Mouse (Mus musculus) urinary bladder, postnatal 25 days (tissue): ENCODE measurements around the gene Aoc1.

ENCODE experiments used
- DNase-seq: peaks from one replicate; pipeline ENCODE4 v3.0.0; 2022; ENCODE audit warnings: low spot score

Aoc1 gene

DNA sequence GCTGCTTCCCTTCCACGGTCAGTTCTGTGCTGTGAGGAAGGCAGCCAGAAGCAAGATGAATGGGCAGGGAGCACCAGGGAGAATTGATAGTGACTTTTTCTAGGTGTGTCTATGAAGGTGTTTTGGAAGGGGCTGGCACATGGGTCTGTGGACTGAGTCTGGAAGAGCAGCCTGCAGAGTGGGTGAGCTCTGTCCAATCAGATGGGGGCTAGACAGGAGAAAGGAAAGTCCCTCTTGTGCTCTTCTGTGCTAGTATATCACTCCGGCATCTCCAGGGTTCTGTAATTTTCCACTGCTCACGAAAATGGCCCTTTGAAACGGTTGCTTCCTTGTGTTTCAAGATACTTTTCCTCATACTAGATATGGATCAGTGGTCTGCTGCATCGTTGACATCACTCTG is at the start of gene Aoc1:
Gene Aoc1 (plus strand): TSS at position 301 of the 400 bp plus-strand sequence.
- DNase-seq: no peak

GRCm38 (mm10) chr6:48825016-48825415 is 47.7 kb upstream of the Aoc1 start:
- DNase-seq: no peak

- no peak for DNase-seq
Measured at GRCm38 (mm10) chr6:48828976-48829375, 43.7 kb upstream of the Aoc1 start.

- DNase-seq: no peak
Measured at GRCm38 (mm10) chr6:48829651-48830050, 43.0 kb upstream of the Aoc1 start.

DNA sequence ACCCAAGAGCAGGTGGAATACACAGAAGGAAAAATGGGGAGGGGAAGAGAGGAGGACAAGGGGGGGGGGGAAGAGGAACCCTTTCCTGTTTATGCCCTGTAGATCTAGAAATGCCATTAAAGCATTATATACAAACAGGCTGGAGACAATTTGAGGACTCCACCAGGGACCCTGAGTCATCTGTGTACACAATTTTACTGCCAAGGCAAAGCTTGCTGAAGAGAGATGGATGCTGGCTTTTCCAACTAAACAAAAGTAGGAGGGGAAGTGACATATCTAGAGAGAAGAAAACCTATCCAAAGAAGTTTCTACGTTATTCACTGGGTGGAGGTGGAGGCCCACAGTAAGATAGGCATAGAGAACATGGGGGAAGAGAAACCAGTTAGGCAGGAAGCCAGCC is 42.5 kb upstream of the Aoc1 start:
- DNase-seq: no peak

GRCm38 (mm10) chr6:48831141-48831540 is 41.6 kb upstream of the Aoc1 start:
- no peak for DNase-seq

DNA sequence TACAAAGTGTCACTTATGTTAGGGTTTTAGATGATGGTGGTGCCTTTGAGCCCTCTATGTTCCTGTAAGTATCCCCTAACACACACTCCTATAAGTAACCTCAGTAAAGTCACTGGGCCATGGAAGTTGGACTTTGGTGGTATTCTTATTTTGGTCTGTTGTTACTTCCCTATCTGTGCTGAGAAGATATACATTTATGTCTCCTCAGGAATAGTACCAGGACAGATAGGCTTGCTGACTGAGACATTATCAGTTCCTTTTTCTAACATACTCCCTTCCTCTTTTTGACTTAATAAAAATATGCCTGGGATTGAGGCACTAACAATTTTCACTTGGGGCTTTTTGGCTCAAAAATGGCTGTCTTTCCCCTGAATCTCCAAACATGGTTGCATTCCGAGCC is 40.3 kb upstream of the Aoc1 start:
- no peak for DNase-seq

GRCm38 (mm10) chr6:48833515-48833914 is 39.2 kb upstream of the Aoc1 start:
- no peak for DNase-seq

- no peak for DNase-seq
Measured at GRCm38 (mm10) chr6:48835241-48835640, 37.5 kb upstream of the Aoc1 start.

DNA sequence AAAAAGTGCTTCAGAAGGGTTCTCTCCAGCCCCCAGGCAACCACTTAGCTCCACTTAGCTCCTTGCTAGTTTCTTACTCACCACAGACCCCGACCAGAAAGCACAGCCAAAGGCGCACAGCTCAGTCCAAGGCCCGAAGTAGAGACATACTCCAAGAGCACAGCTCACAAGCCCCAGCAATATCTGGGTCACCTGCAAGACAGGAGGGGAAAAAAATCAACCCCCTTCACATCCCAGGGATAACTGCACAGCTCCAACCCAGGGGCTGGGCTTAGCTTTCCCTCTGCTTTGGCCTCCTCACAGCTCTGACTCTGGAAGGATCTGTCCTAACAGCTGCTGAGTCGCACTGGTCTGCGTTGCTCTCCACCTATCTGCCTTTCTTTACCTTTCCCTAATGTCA is 36.5 kb upstream of the Aoc1 start:
- no peak for DNase-seq

DNA sequence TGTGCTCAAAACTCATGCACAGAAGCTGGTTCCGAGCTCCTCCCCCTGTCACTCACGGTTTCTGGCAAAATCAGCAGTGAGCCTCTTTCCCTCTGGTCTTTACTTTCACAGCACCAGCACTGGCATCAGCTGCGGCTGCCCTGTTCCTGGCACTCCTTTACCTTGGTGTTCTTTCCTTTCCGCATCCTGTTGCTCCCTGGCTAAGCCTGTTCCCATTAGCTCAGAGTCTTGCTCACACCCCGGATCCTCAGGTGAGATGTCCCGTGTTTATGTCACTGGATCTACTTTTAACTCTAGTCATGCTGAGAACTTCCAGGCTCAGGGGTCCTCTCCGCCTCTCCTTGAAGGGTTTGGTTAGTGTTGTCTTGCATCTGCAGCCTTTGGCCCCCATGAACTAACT is 35.2 kb upstream of the Aoc1 start:
- DNase-seq: no peak

- no peak for DNase-seq
Measured at GRCm38 (mm10) chr6:48838321-48839080, 34.2 kb upstream of the Aoc1 start.

- no peak for DNase-seq
Measured at GRCm38 (mm10) chr6:48840371-48840969, 32.2 kb upstream of the Aoc1 start, which contains the start of gene Tmem176a. TSS of gene Tmem176a (plus strand) at chr6:48840919.

DNA sequence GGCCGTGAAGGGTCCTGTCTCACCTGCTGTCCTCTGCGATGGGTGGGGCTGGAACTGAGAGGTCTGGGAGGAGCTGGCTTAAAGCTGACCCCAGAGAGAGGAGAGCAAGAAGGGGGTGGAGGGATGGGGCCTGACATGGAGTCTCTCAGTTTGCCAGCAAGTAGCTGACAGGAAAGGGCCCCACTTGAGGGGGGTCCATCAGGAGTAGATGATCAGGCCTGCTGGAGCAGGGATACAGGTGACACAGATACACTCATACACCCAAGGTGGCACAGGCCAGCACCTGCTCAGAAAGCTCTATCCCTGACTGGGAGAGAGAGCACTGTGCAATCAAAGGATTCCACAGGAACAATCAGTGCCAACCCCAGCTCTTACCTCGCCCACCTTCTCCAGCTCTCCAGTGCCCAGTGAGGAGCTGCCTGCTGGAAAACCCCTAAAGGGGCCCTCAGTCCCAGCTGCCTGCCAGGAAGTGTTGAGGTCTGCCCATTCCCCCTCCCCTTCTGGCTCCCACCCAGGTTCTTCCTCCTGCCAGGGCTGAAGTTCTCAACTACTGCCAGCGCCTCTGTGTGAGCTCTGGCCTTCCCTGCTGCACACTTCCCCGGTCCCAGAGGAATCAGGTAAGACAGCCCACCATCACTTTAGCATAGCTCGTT is 31.6 kb upstream of the Aoc1 start, which contains the start of gene Tmem176b:
Gene Tmem176b (minus strand): TSS at position 524 of the 653 bp plus-strand sequence.
- peak; percentile 92 for DNase-seq

GRCm38 (mm10) chr6:48842111-48842842 is 30.4 kb upstream of the Aoc1 start:
- DNase-seq: peak; percentile 46

GRCm38 (mm10) chr6:48845086-48845485 is 27.6 kb upstream of the Aoc1 start:
- DNase-seq: no peak

DNA sequence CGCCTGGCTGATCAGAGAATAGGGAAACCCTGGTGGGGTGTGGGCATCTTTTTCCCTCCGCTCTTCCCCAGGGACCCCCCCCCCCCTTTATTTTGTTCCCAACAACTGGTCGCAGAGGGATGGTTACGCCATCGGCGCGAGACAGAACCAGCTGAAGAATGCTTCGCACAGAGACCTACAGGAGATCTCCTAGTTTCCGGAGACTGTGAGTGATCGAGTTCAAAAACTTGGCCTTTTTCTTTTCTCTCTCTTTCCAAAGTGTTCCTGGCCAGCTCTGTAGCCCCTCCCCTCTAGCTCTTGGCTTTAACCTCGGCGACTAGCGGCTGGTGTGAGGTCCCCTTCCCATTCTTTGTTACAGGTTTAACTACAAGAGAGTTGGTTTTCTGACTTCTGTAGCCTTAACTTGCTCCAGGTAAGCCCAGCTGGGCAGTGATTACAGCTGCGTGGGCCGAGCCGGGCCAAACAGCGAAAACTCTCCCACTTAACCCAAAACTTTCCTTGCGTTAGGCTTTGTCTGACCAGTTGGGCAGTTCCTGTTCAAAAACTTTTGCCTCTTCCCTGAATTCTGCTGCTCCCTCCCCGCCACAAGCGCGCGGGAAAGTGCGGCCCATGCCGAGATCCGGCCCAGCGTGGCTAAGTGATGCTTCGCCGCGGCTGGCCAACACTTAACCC is 20.7 kb upstream of the Aoc1 start:
- peak; percentile 33 for DNase-seq

- DNase-seq: no peak
Measured at GRCm38 (mm10) chr6:48854155-48854554, 18.5 kb upstream of the Aoc1 start.

DNA sequence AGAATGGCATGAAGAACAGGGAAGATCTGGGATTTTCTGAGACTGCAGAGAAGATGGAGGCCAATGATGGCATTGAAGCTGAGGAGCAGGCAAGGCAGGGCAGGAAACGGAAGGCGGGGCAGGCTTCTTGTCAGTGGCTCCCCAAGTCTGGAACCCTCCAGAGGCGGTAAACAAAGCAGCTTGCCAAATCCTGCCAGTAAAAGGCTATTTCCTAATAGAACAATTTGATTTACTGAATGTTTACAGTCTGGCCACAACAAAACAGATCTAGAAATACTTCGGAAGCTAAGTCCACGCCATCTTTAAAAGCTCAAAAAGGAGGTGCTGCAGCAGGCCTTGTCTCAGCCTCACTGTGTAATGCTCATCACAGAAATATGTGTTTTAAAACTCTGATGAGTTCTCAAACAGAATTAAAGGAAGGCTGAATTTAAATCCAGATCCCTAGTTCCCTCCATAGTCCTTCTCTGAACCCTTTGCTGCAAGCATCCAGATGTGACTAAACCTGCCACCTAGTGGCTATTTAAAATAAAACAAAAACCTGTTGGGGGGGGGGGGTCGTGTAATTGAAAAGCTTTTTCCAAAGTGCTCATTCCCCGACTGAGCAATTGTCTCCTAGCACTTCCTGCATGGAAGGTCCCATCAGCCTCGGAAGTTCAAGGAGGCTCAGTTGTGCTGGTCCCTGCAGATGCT is 14.9 kb upstream of the Aoc1 start:
- peak; percentile 28 for DNase-seq

DNA sequence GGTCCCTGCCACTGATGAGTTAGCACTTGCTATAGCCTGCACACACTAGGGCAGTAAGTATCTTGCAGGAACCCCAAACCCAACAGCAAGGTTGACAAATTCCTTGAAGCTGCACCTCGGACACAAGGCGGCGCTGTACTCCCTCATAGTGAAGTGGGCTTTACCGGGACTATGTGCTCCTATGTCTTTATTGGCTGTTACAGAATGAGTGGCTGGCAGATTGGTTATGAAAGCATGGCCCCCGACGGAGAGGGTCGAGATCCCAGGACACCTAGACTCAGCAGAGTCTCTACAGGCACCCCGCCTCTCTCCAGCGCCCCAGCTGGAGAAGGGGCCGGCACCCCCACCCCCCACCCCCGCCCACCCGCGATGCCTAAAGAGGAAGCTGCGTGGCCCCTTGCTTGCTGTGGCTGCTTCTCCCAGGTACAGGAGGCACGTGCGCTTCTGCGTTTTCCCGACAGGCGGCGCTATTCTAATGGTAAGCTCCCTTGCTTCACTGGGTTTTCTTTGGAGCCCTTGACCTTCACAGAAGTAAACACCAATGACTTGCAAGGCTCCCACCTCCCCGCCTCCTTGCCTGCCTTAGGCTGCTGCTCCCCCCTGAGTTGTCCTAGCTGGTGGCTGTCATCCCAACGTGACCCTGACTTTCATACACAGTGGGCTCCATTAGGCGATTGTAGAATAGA is 12.4 kb upstream of the Aoc1 start:
- DNase-seq: peak; percentile 61

- no peak for DNase-seq
Measured at GRCm38 (mm10) chr6:48860851-48861250, 11.8 kb upstream of the Aoc1 start.
